Mouse (Mus musculus): ENCODE data around the gene Olfr763. TPM values are rescaled to one million over a fixed set of nuclear protein-coding genes. Genes with fewer than 3 reads are reported as not detected.
"Not testable (repeated sequence)": the region's sequence is repeated elsewhere in the genome, so short reads cannot be mapped to it uniquely, and the experiment has no call there.

The Olfr763 gene
- total RNA-seq, 2 experiments from 2014 or later: not detected

- intact Hi-C loops (cut with DNase I): no loop called here
- no peak for DNase-seq
These were observed 17.8 kb downstream of the Olfr763 start for GRCm38 (mm10) chr10:129028343-129028742.

- no peak for DNase-seq
- intact Hi-C loops (cut with DNase I): no loop called here
These were observed 29.2 kb downstream of the Olfr763 start, which contains the start of gene Olfr764-ps1 for GRCm38 (mm10) chr10:129039796-129040195. Olfr764-ps1 (minus strand) TSS chr10:129039896.

- DNase-seq; intact Hi-C loops (cut with DNase I): not testable (repeated sequence)
These were observed 39.3 kb downstream of the Olfr763 start, which contains the start of gene Olfr765 for GRCm38 (mm10) chr10:129049898-129050297. Olfr765 (minus strand) TSS chr10:129049998.

Other genes with a start within 250 kb of the Olfr763 start
- gene Mmp19, start 219.9 kb upstream of the Olfr763 start, total RNA-seq (2021): 1 to 10 TPM in 1 of 2 experiments, under 1 TPM in 1; 0.74 to 1.3 TPM
- gene Dnajc14, start 206.7 kb upstream of the Olfr763 start, total RNA-seq (2021): 10 to 100 TPM; 59.3 to 63.3 TPM
- gene Tmem198b, start 206.4 kb upstream of the Olfr763 start, total RNA-seq (2021): 10 to 100 TPM; 14.1 to 14.2 TPM
- 10 to 100 TPM; 50.9 to 53.4 TPM for gene Sarnp, start 193.5 kb upstream of the Olfr763 start, total RNA-seq (2021)
- gene Ormdl2, start 189.1 kb upstream of the Olfr763 start, total RNA-seq (2021): 1 to 10 TPM; 4.3 to 5.2 TPM
- 10 to 100 TPM; 18.8 to 20.1 TPM for gene Gdf11, start 119.1 kb upstream of the Olfr763 start, total RNA-seq (2021)
- gene Cd63, start 109.8 kb upstream of the Olfr763 start, total RNA-seq (2021): 10 to 100 TPM; 52.7 to 64.3 TPM
- gene Rdh5, start 87.9 kb upstream of the Olfr763 start, total RNA-seq (2021): 1 to 10 TPM; 5.4 to 6.1 TPM
- gene Bloc1s1, start 86.8 kb upstream of the Olfr763 start, total RNA-seq (2021): 10 to 100 TPM; 90.7 to 91.9 TPM
- 1 to 10 TPM; 8.9 to 9.1 TPM for gene Itga7, start 77.0 kb upstream of the Olfr763 start, total RNA-seq (2021)
- gene Mettl7b, start 49.8 kb upstream of the Olfr763 start, total RNA-seq (2021): not detected
- not detected for gene Olfr9, start 21.4 kb upstream of the Olfr763 start, total RNA-seq (2021)
- not detected for gene Olfr764-ps1, start 29.1 kb downstream of the Olfr763 start, total RNA-seq (2021)
- not detected for gene Olfr765, start 39.2 kb downstream of the Olfr763 start, total RNA-seq (2021)
- not detected for gene Olfr766-ps1, start 58.2 kb downstream of the Olfr763 start, total RNA-seq (2021)
- under 1 TPM in 1 of 2 experiments, not detected in 1; 0.14 TPM for gene Olfr767, start 72.1 kb downstream of the Olfr763 start, total RNA-seq (2021)
- not detected for gene Olfr768, start 88.6 kb downstream of the Olfr763 start, total RNA-seq (2021)
- gene Olfr769, start 107.1 kb downstream of the Olfr763 start, total RNA-seq (2021): not detected
- not detected for gene Olfr770, start 128.2 kb downstream of the Olfr763 start, total RNA-seq (2021)
- gene Olfr771, start 154.0 kb downstream of the Olfr763 start, total RNA-seq (2021): not detected
- gene Olfr772, start 167.1 kb downstream of the Olfr763 start, total RNA-seq (2021): not detected
- not detected for gene Olfr773, start 176.6 kb downstream of the Olfr763 start, total RNA-seq (2021)
- gene Olfr774, start 225.4 kb downstream of the Olfr763 start, total RNA-seq (2021): not detected
- not detected for gene Olfr775, start 237.6 kb downstream of the Olfr763 start, total RNA-seq (2021)
- gene Olfr776, start 248.3 kb downstream of the Olfr763 start, total RNA-seq (2021): not detected

Data from left cerebral cortex, postnatal 4 days (tissue).